Mouse (Mus musculus) forebrain, embryonic 16.5 days (tissue): ENCODE measurements around the gene Adgrb2. TPM values are rescaled to one million over a fixed set of nuclear protein-coding genes. Genes with fewer than 3 reads are reported as not detected.

ENCODE experiments used
- ATAC-seq: fragments of 200-750 bp; cut with Nextera tagmentation; 2 replicates; pipeline ENCODE4 v1.8.0; 2017; ENCODE audit warnings: mild to moderate bottlenecking, moderate library complexity
- H3K27ac ChIP-seq: fragments of 300-500 bp; sonication (generic); 2 replicates; pipeline ENCODE4 v1.5.1; 2014; ENCODE audit warnings: low read length, control low read depth
- H3K27me3 ChIP-seq: fragments of 300-500 bp; sonication (generic); replicated peaks from 2 replicates; pipeline ENCODE4 v1.6.1; 2014; ENCODE audit warnings: low read length; ENCODE audit not compliant: control insufficient read depth, insufficient read depth
- H3K36me3 ChIP-seq: fragments of 300-500 bp; sonication (generic); 2 replicates; pipeline ENCODE4 v1.6.1; 2014; ENCODE audit not compliant: control insufficient read depth, insufficient read depth
- H3K4me1 ChIP-seq: fragments of 300-500 bp; sonication (generic); replicated peaks from 2 replicates; pipeline ENCODE4 v1.6.1; 2014; ENCODE audit warnings: low read length; ENCODE audit not compliant: control insufficient read depth, insufficient read depth
- H3K4me2 ChIP-seq: fragments of 300-500 bp; sonication (generic); 2 replicates; pipeline ENCODE4 v1.6.1; 2014; ENCODE audit warnings: mild to moderate bottlenecking, low read length, control low read depth
- H3K4me3 ChIP-seq: fragments of 300-500 bp; sonication (generic); replicated peaks from 2 replicates; pipeline ENCODE4 v1.5.1; 2014; ENCODE audit warnings: mild to moderate bottlenecking, low read length, control low read depth
- H3K9ac ChIP-seq: fragments of 300-500 bp; sonication (generic); replicated peaks from 2 replicates; pipeline ENCODE4 v1.6.1; 2014; ENCODE audit warnings: low read depth, low read length, control low read depth
- H3K9me3 ChIP-seq: fragments of 300-500 bp; sonication (generic); 2 replicates; pipeline ENCODE4 v1.6.1; 2016; ENCODE audit warnings: low read length; ENCODE audit not compliant: control insufficient read depth
- WGBS: fragments of 180-500 bp; shearing (Covaris S2); extraction: QIAGEN DNeasy Blood & Tissue Kit; methylation state at CpG from one replicate; pipeline ENCODE4 v1.1.7; 2014; 5-methylcytosine and 5-hydroxymethylcytosine counted together
- polyA plus RNA-seq: library from polyadenylated mRNA; unstranded; fragments of >200 nt; fragmentation: Nextera tagmentation; extraction: Ambion mirVana; gene quantifications from 2 replicates; pipeline ENCODE4 v1.2.1, GENCODE M21; 2015

Adgrb2 gene
- polyA plus RNA-seq, 1 experiment from 2014 or later, result 12.2 TPM

GRCm38 (mm10) chr4:130012234-130012633 lies 27.6 kb downstream of the Adgrb2 start:
- Histone ChIP-seq H3K4me1 (0 out of 2 replicates have a peak, but pooled peaks cover 4% of the 10 kb centered on the region), H3K4me2 (no peak overlapping the region), H3K9me3 (no peaks in the 10 kb centered on the region), H3K36me3 (peaks cover 8% of the 10 kb centered on the region; the same call in 1 of the 2 replicates), H3K4me3 (no peak overlapping the region), H3K27me3 (no peaks in the 10 kb centered on the region), H3K9ac (no peak overlapping the region), H3K27ac (no peak overlapping the region)
- 85% methylated on average over 6 of the region's 6 CpGs for WGBS
- ATAC-seq, result no peak

GRCm38 (mm10) chr4:130013111-130013510 lies 28.4 kb downstream of the Adgrb2 start:
- no peak overlapping the region for H3K4me2 ChIP-seq
- no peaks in the 10 kb centered on the region for H3K27me3 ChIP-seq
- peaks cover 11% of the 10 kb centered on the region; the same call in 1 of the 2 replicates for H3K36me3 ChIP-seq

GRCm38 (mm10) chr4:130016010-130016409 lies 31.3 kb downstream of the Adgrb2 start:
- Histone ChIP-seq H3K36me3 (peaks cover 11% of the 10 kb centered on the region; the same call in 1 of the 2 replicates), H3K9me3 (no peaks in the 10 kb centered on the region), H3K4me3 (no peak overlapping the region), H3K4me2 (no peak overlapping the region), H3K9ac (no peak overlapping the region), H3K27ac (no peak overlapping the region), H3K27me3 (no peaks in the 10 kb centered on the region), H3K4me1 (0 out of 2 replicates have a peak, but pooled peaks cover 4% of the 10 kb centered on the region)
- 73% methylated on average over 4 of the region's 4 CpGs for WGBS
- ATAC-seq, result peak; percentile 24; the same call in 1 of the 2 replicates

More at GRCm38 (mm10) chr4:130013111-130013510, 28.4 kb downstream of the Adgrb2 start:
- ATAC-seq, result no peak
- Histone ChIP-seq H3K9ac (no peak overlapping the region), H3K4me1 (0 out of 2 replicates have a peak, but pooled peaks cover 4% of the 10 kb centered on the region), H3K9me3 (no peaks in the 10 kb centered on the region), H3K4me3 (no peak overlapping the region), H3K27ac (no peak overlapping the region)
- 78% methylated on average over 9 of the region's 10 CpGs for WGBS

- WGBS, result 71% methylated on average over 18 of the region's 18 CpGs
These were observed 32.5 kb downstream of the Adgrb2 start for GRCm38 (mm10) chr4:130017036-130017674.

GRCm38 (mm10) chr4:130022952-130023351 lies 38.3 kb downstream of the Adgrb2 start:
- H3K4me1 ChIP-seq, result peaks cover 3% of the 10 kb centered on the region
- no peak overlapping the region for H3K4me3 ChIP-seq
- H3K4me2 ChIP-seq, result no peak overlapping the region
- no peak overlapping the region for H3K27ac ChIP-seq
- ATAC-seq, result no peak
- H3K36me3 ChIP-seq, result no peaks in the 10 kb centered on the region
- 89% methylated on average over 8 of the region's 8 CpGs for WGBS
- no peaks in the 10 kb centered on the region for H3K9me3 ChIP-seq
- H3K9ac ChIP-seq, result no peak overlapping the region
- H3K27me3 ChIP-seq, result no peaks in the 10 kb centered on the region

More at GRCm38 (mm10) chr4:130017036-130017674, 32.5 kb downstream of the Adgrb2 start:
- no peak overlapping the region for H3K4me2 ChIP-seq
- H3K36me3 ChIP-seq, result peaks cover 5% of the 10 kb centered on the region; the same call in 1 of the 2 replicates
- H3K9ac ChIP-seq, result no peak overlapping the region
- 0 out of 2 replicates have a peak, but pooled peaks cover 4% of the 10 kb centered on the region for H3K4me1 ChIP-seq
- H3K4me3 ChIP-seq, result no peak overlapping the region
- no peak overlapping the region for H3K27ac ChIP-seq
- no peaks in the 10 kb centered on the region for H3K27me3 ChIP-seq
- no peak for ATAC-seq
- H3K9me3 ChIP-seq, result no peaks in the 10 kb centered on the region

GRCm38 (mm10) chr4:130023511-130024231 lies 39.0 kb downstream of the Adgrb2 start:
- ATAC-seq, result no peak
- Histone ChIP-seq H3K27ac (no peak overlapping the region), H3K4me3 (no peak overlapping the region), H3K9ac (no peak overlapping the region), H3K4me1 (peaks cover 3% of the 10 kb centered on the region), H3K4me2 (no peak overlapping the region), H3K36me3 (no peaks in the 10 kb centered on the region), H3K27me3 (no peaks in the 10 kb centered on the region), H3K9me3 (no peaks in the 10 kb centered on the region)
- WGBS, result 79% methylated on average over 10 of the region's 10 CpGs

GRCm38 (mm10) chr4:130025544-130025943 lies 40.9 kb downstream of the Adgrb2 start:
- no peak overlapping the region for H3K9ac ChIP-seq
- no peak overlapping the region for H3K4me2 ChIP-seq
- no peaks in the 10 kb centered on the region for H3K9me3 ChIP-seq
- no peaks in the 10 kb centered on the region for H3K36me3 ChIP-seq
- H3K4me1 ChIP-seq, result peaks cover 3% of the 10 kb centered on the region
- WGBS, result 51% methylated on average over 8 of the region's 8 CpGs
- no peak overlapping the region for H3K27ac ChIP-seq
- H3K4me3 ChIP-seq, result no peak overlapping the region
- no peaks in the 10 kb centered on the region for H3K27me3 ChIP-seq
- ATAC-seq, result no peak

GRCm38 (mm10) chr4:130031146-130031545 lies 46.5 kb downstream of the Adgrb2 start:
- peaks cover 13% of the 10 kb centered on the region for H3K4me1 ChIP-seq
- H3K4me3 ChIP-seq, result no peak overlapping the region
- H3K9me3 ChIP-seq, result no peaks in the 10 kb centered on the region
- H3K9ac ChIP-seq, result no peak overlapping the region
- no peak overlapping the region for H3K4me2 ChIP-seq
- ATAC-seq, result no peak
- 89% methylated on average over 2 of the region's 2 CpGs for WGBS
- H3K27me3 ChIP-seq, result no peaks in the 10 kb centered on the region
- H3K36me3 ChIP-seq, result no peaks in the 10 kb centered on the region
- no peak overlapping the region for H3K27ac ChIP-seq

- WGBS, result 55% methylated on average over 7 of the region's 7 CpGs
- H3K9ac ChIP-seq, result no peak overlapping the region
- H3K27ac ChIP-seq, result no peak overlapping the region
- no peaks in the 10 kb centered on the region for H3K27me3 ChIP-seq
- no peak overlapping the region for H3K4me2 ChIP-seq
- ATAC-seq, result no peak
- H3K36me3 ChIP-seq, result no peaks in the 10 kb centered on the region
- H3K4me1 ChIP-seq, result peaks cover 20% of the 10 kb centered on the region
- no peak overlapping the region for H3K4me3 ChIP-seq
- no peaks in the 10 kb centered on the region for H3K9me3 ChIP-seq
These were observed 48.8 kb downstream of the Adgrb2 start for GRCm38 (mm10) chr4:130033496-130033895.
